ENCODE assay signal across 11 mouse cellular contexts in the genomic region with DNA sequence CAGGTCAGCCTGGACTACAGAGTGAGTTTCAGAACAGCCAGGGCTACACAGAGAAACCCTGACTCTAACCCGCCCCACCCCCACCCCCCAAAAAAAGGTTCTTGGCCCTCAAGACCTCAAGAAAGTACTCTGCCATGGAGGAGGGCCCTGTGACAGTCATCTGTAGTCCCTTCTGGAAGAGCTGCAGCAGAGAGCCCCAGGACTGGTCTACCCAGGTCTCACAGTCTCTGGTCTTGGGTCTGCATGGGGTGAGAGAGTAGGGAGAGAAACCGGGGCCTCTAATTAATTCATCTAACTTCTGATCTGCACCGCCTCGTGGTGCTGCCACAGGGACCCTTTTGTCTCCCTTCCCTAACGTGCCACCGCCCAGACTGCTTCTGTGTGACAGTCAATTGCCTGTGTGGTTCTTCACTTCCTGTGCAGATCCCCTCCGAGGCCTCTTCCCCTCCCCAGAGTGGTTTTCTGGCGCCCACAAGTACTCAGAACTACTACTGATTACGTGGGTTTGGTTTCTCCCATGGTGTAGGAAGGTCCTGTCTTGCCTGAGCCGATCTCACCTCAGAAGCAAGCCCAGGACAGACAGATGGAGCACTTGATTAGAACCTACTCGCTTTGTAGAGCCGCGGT.
A peak's percentile ranks its signal among the peaks of the same experiment; 100 is the strongest.
DNase-seq lines count a peak whose midpoint lies in the region; ATAC-seq and TF ChIP-seq lines count a peak whose summit lies in the region.
"Had no signal": no experiment of that assay in that cellular context is flagged by ENCODE, and none has a peak within 500 bp of the region (broad histone marks: within the 10 kb centered on the region; RNA-seq: fewer than 3 reads in every experiment).

No protein-coding gene starts in this region.

- H3K4me2 ChIP-seq in midbrain, embryonic 11.5 days, result no peak overlapping the region

- TF ChIP-seq CTCF in thymus, adult 2 months (IDR thresholded peaks at IDR 0.05; ENCODE audit: borderline replicate concordance, control insufficient read depth, extremely low read depth, insufficient read depth, low read length, poor library complexity), result no peak

- peak; percentile 66 for ATAC-seq in midbrain, embryonic 11.5 days (ENCODE audit: low FRiP score)

- H3K9ac ChIP-seq in midbrain, embryonic 11.5 days (ENCODE audit: low read length), result no peak overlapping the region

- H3K4me3 ChIP-seq in midbrain, embryonic 11.5 days (ENCODE audit: low read depth, low read length), result no peak overlapping the region
- no peak overlapping the region for H3K4me3 ChIP-seq in thymus, adult 2 months (ENCODE audit: control insufficient read depth, insufficient read depth, low read length)

- TF ChIP-seq POLR2A in thymus, adult 2 months (IDR thresholded peaks at IDR 0.05; ENCODE audit: control insufficient read depth, extremely low read depth, insufficient read depth, low read length, poor library complexity), result 0 out of 2 replicates have a peak, but pooled peaks have one; percentile 33

- H3K36me3 ChIP-seq in midbrain, embryonic 11.5 days (ENCODE audit: control insufficient read depth, insufficient read depth, low read length), result no peaks in the 10 kb centered on the region
- H3K36me3 ChIP-seq in thymus, adult 2 months (ENCODE audit: control insufficient read depth, insufficient read depth, low read length), result peaks cover 48% of the 10 kb centered on the region

- no peak overlapping the region for H3K27ac ChIP-seq in midbrain, embryonic 11.5 days (ENCODE audit: low read depth, low read length)
- peak overlapping the region; percentile 78 for H3K27ac ChIP-seq in thymus, adult 2 months (ENCODE audit: control insufficient read depth, insufficient read depth, low read length)

- peak; percentile 17 for DNase-seq in lung, postnatal 36 days
- DNase-seq in lung, postnatal 14 days, result no peak
- peak; percentile 24 for DNase-seq in ZHBTc4 (ENCODE audit: low read depth, low spot score)
- DNase-seq in midbrain, embryonic 11.5 days (ENCODE audit: low spot score, missing footprints), result no peak
- DNase-seq in thymus, adult 2 months, result peak; percentile 83
- DNase-seq in heart, adult 9 months (ENCODE audit: low spot score in 2 of 2), result no peak
- DNase-seq in embryo, embryonic 11 days, result no peak
- DNase-seq in right cerebral cortex, adult 2 months (ENCODE audit: low spot score in 2 of 2), result no peak
- DNase-seq: cerebellum, postnatal 36 days; kidney, adult 8-10 months; right cerebral cortex, postnatal 14 days had no signal

- H3K9me3 ChIP-seq in midbrain, embryonic 11.5 days (ENCODE audit: control insufficient read depth, low read length), result no peaks in the 10 kb centered on the region

- 60% methylated on average over 13 of the region's 13 CpGs for WGBS in midbrain, embryonic 11.5 days
- 5% methylated on average over 13 of the region's 13 CpGs for WGBS in thymus, adult 2 months

- no peaks in the 10 kb centered on the region for H3K27me3 ChIP-seq in midbrain, embryonic 11.5 days (ENCODE audit: control insufficient read depth, insufficient read depth, low read length)
- H3K27me3 ChIP-seq in thymus, adult 2 months (ENCODE audit: control insufficient read depth, insufficient read depth, low read length), result no peaks in the 10 kb centered on the region

- peaks cover 4% of the 10 kb centered on the region; the same call in 1 of the 2 replicates for H3K4me1 ChIP-seq in midbrain, embryonic 11.5 days (ENCODE audit: control insufficient read depth, insufficient read depth, low read length)
- H3K4me1 ChIP-seq in thymus, adult 2 months (replicated peaks; ENCODE audit: control insufficient read depth, insufficient read depth, low read length), result peaks cover 20% of the 10 kb centered on the region

Comparison
In these comparisons a context has a peak if more than half of its experiments do, and no peak if none do; other contexts are left out.
1. DNase-seq: peak in lung, postnatal 36 days (single experiment), ZHBTc4 (single experiment) and thymus, adult 2 months (single experiment); none in lung, postnatal 14 days (single experiment), midbrain, embryonic 11.5 days (single experiment), heart, adult 9 months (0 of 2), embryo, embryonic 11 days (single experiment) and right cerebral cortex, adult 2 months (0 of 2).